Mouse (Mus musculus): ENCODE data around the gene Fndc9. TPM values are rescaled to one million over a fixed set of nuclear protein-coding genes. Genes with fewer than 3 reads are reported as not detected.

Gene Fndc9
- polyA plus RNA-seq, 1 experiment from 2014 or later = not detected

- ATAC-seq = peak; percentile 96
- Histone ChIP-seq H3K4me1 (peaks cover 38% of the 10 kb centered on the region), H3K27me3 (replicated peaks) (no peaks in the 10 kb centered on the region), H3K9me3 (replicated peaks) (no peaks in the 10 kb centered on the region), H3K36me3 (peaks cover 8% of the 10 kb centered on the region), H3K9ac (peak overlapping the region; percentile 5; the same call in 1 of the 2 replicates), H3K4me3 (no peak overlapping the region), H3K27ac (peak overlapping the region; percentile 72), H3K4me2 (peak overlapping the region; percentile 51)
- 33% methylated on average over 7 of the region's 7 CpGs for WGBS (ENCODE audit: insufficient replicate concordance)
These were observed 5.9 kb downstream of the Fndc9 start for GRCm38 (mm10) chr11:46241150-46241673.

- peak; percentile 62 for ATAC-seq
- Histone ChIP-seq H3K27ac (peak overlapping the region; percentile 72), H3K4me1 (peaks cover 41% of the 10 kb centered on the region), H3K9me3 (replicated peaks) (no peaks in the 10 kb centered on the region), H3K36me3 (peaks cover 8% of the 10 kb centered on the region), H3K4me3 (no peak overlapping the region), H3K9ac (peak overlapping the region; percentile 5; the same call in 1 of the 2 replicates), H3K4me2 (peak overlapping the region; percentile 51), H3K27me3 (replicated peaks) (no peaks in the 10 kb centered on the region)
- WGBS (ENCODE audit: insufficient replicate concordance) = 71% methylated on average over 8 of the region's 8 CpGs
These were observed 6.7 kb downstream of the Fndc9 start for GRCm38 (mm10) chr11:46241985-46242384.

DNA sequence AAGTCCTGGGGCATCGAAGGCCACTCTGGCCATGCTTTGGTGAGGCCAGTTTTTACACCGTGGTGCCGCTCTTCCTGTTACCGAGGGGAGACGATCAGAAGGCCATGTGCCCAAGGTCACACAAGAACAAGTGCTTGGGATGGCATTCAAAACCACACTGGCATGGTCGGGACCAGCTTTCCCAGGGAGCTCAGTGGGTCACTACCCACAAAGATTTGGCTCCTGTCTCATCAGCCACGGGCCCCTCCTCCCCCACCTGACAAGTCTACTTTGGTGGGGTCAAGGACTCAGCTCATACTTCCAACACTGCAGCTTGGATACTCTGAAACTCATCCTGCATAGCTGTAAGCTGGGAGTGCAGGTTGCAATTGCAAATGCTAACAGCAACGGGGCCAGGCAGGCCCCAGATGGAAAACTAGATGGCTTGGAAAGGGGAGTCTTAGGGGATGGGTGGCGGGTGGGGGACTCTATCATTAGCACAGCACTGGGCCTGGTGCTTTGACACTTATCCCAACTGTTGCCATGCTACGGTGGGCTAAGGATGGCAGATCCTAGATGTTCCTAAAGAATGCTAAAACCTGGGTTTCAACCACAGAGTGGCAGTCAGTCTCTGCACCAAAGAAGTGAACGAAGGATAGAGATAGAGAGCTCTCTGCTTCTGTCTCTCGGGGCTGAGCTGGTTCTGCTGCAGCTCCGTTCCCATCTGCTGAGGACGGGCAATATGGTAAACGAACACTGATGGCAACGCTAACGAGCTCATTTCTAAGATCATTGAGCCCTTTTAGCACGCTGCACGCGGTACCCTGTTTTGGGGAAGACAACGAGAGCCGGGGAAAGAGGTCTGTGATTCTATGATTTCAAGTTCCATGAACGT is 9.6 kb downstream of the Fndc9 start:
- Histone ChIP-seq H3K4me3 (no peak overlapping the region), H3K4me1 (peaks cover 38% of the 10 kb centered on the region), H3K4me2 (no peak overlapping the region), H3K27ac (no peak overlapping the region), H3K9ac (no peak overlapping the region), H3K27me3 (replicated peaks) (no peaks in the 10 kb centered on the region), H3K9me3 (replicated peaks) (no peaks in the 10 kb centered on the region), H3K36me3 (no peaks in the 10 kb centered on the region)
- WGBS (ENCODE audit: insufficient replicate concordance) = 84% methylated on average over 23 of the region's 23 CpGs
- ATAC-seq = no peak

DNA sequence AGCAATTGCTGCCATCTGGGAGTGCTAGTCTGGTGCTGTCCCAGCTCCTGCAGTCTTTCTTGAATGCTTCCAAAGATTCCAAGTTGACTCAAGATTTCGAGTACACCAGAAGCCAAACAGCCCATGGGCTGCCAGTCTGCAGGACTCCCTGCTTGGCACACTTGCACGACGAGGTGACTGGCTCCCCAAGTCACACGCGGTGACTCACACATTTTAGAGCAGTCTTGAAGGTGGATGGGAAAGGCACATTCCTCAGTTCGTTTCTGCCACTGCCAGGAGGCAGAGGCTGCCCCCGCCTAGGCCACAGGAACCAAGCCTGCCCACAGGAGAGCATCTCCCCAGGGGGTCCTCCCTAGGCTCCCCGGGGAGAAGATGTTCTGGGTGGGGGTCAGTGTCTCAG is 10.6 kb downstream of the Fndc9 start:
- no peak for ATAC-seq
- H3K4me2 ChIP-seq = no peak overlapping the region
- H3K4me3 ChIP-seq = no peak overlapping the region
- H3K36me3 ChIP-seq = no peaks in the 10 kb centered on the region
- no peaks in the 10 kb centered on the region for H3K27me3 ChIP-seq (replicated peaks)
- 61% methylated on average over 8 of the region's 8 CpGs for WGBS (ENCODE audit: insufficient replicate concordance)
- no peaks in the 10 kb centered on the region for H3K9me3 ChIP-seq (replicated peaks)
- H3K27ac ChIP-seq = no peak overlapping the region
- peaks cover 29% of the 10 kb centered on the region for H3K4me1 ChIP-seq
- H3K9ac ChIP-seq = no peak overlapping the region

DNA sequence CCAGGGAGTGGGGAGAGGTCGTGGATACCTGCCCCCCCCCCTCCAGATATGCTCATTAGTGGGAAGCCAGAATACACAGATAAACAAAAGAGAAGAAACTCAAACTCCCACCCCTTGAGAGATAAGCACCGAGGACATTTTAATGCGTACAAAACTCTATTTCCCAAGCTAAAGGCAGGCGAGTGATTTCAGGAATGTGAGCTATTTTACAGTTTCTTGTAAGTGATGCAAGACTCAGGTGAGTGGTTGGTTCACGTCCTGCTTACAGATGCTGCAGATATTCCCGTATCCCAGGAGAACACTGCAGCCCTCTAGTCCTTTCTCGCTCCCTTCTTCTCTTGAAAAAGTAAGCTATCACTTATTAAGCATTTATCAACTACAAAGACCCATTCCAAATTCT is 11.1 kb downstream of the Fndc9 start:
- H3K27me3 ChIP-seq (replicated peaks) = no peaks in the 10 kb centered on the region
- no peaks in the 10 kb centered on the region for H3K36me3 ChIP-seq
- H3K4me1 ChIP-seq = peaks cover 24% of the 10 kb centered on the region
- no peak overlapping the region for H3K27ac ChIP-seq
- H3K9me3 ChIP-seq (replicated peaks) = no peaks in the 10 kb centered on the region
- 50% methylated on average over 7 of the region's 7 CpGs for WGBS (ENCODE audit: insufficient replicate concordance)
- no peak overlapping the region for H3K4me2 ChIP-seq
- H3K4me3 ChIP-seq = no peak overlapping the region
- no peak overlapping the region for H3K9ac ChIP-seq
- ATAC-seq = no peak

DNA sequence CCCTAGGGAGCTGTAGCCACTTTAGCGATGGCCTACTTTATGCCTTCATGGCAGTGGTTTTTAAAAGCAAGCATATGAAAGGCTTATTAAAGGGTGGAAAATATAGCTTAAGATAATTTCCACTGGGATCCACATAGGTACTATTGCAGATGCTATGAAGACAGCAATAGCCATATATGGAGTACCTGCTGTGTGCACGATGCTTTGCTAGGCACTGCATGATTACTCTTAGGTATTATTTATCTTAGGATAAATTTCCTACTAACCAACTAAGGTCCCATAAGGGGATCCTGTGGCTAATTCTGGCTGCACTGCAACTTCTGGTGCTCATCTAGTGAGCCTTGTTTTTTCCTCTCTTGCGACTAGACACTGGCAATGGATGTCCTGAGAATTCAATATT is 13.0 kb downstream of the Fndc9 start:
- WGBS (ENCODE audit: insufficient replicate concordance) = 83% methylated on average over 3 of the region's 3 CpGs
- H3K9ac ChIP-seq = no peak overlapping the region
- H3K36me3 ChIP-seq = peaks cover 6% of the 10 kb centered on the region; the same call in 1 of the 2 replicates
- no peak overlapping the region for H3K4me2 ChIP-seq
- no peak overlapping the region for H3K4me3 ChIP-seq
- no peak overlapping the region for H3K27ac ChIP-seq
- no peak for ATAC-seq
- H3K9me3 ChIP-seq (replicated peaks) = no peaks in the 10 kb centered on the region
- H3K27me3 ChIP-seq (replicated peaks) = no peaks in the 10 kb centered on the region
- H3K4me1 ChIP-seq = peaks cover 9% of the 10 kb centered on the region

DNA sequence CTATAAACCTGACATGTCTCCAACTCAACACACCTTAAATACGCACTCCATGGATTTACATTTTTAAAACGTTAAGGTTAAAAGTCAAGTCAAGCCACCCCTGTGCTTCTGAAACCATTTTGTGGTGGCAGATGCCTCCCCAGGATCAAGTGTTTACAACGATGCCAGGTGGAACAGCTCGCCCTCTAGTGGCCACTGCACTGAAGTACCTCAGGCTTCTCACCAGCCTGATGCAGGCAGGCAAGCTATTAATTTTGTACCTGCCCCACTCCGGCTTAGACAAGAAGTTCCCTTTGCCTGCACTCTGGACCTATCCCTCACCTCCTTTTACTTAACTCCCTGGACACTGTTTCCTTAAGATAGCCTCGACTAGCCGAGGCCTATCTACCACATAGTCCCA is 16.7 kb downstream of the Fndc9 start:
- ATAC-seq = peak; percentile 44; the same call in 1 of the 2 replicates

GRCm38 (mm10) chr11:46255291-46255690 is 20.0 kb downstream of the Fndc9 start:
- Histone ChIP-seq H3K36me3 (peaks cover 22% of the 10 kb centered on the region), H3K9ac (no peak overlapping the region), H3K4me3 (no peak overlapping the region), H3K4me1 (no peaks in the 10 kb centered on the region), H3K27ac (no peak overlapping the region), H3K27me3 (replicated peaks) (no peaks in the 10 kb centered on the region), H3K9me3 (replicated peaks) (no peaks in the 10 kb centered on the region), H3K4me2 (no peak overlapping the region)
- ATAC-seq = no peak
- 63% methylated on average over 2 of the region's 2 CpGs for WGBS (ENCODE audit: insufficient replicate concordance)

More for the DNA sequence above, 16.7 kb downstream of the Fndc9 start:
- no peaks in the 10 kb centered on the region for H3K4me1 ChIP-seq
- no peak overlapping the region for H3K27ac ChIP-seq
- no peak overlapping the region for H3K4me2 ChIP-seq
- peaks cover 17% of the 10 kb centered on the region for H3K36me3 ChIP-seq
- no peak overlapping the region for H3K9ac ChIP-seq
- whole genome bisulfite sequencing (ENCODE audit: insufficient replicate concordance) = 28% methylated on average over 7 of the region's 7 CpGs
- H3K9me3 ChIP-seq (replicated peaks) = no peaks in the 10 kb centered on the region
- no peaks in the 10 kb centered on the region for H3K27me3 ChIP-seq (replicated peaks)
- no peak overlapping the region for H3K4me3 ChIP-seq

DNA sequence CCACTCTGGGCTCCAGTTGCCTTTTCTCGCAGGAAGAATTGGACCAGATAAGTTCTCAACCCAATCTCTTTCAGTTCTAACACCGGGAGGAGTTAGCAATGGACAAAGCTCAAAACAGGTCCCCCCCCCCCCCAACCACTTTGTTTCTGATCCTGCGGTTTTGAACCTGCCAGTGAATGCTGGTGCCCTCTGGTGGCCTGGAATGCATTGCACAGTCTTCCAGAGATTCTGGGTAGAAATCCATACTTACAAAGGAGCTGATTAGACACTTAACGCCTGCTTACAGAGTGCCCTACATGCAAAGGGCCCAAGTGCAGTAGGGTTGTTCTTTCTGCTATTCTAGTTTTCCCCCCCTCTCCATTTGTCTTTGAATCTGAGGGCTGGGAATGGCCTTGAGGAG is 22.9 kb downstream of the Fndc9 start:
- peaks cover 17% of the 10 kb centered on the region for H3K36me3 ChIP-seq
- 52% methylated on average over 4 of the region's 4 CpGs for WGBS (ENCODE audit: insufficient replicate concordance)
- no peaks in the 10 kb centered on the region for H3K4me1 ChIP-seq
- no peak overlapping the region for H3K4me3 ChIP-seq
- no peaks in the 10 kb centered on the region for H3K27me3 ChIP-seq (replicated peaks)
- H3K9ac ChIP-seq = no peak overlapping the region
- H3K4me2 ChIP-seq = no peak overlapping the region
- H3K9me3 ChIP-seq (replicated peaks) = no peaks in the 10 kb centered on the region
- no peak overlapping the region for H3K27ac ChIP-seq
- ATAC-seq = no peak

- 80% methylated on average over 8 of the region's 8 CpGs for WGBS (ENCODE audit: insufficient replicate concordance)
- peaks cover 12% of the 10 kb centered on the region for H3K36me3 ChIP-seq
- no peak for ATAC-seq
These were observed 23.4 kb downstream of the Fndc9 start for GRCm38 (mm10) chr11:46258749-46259148.

DNA sequence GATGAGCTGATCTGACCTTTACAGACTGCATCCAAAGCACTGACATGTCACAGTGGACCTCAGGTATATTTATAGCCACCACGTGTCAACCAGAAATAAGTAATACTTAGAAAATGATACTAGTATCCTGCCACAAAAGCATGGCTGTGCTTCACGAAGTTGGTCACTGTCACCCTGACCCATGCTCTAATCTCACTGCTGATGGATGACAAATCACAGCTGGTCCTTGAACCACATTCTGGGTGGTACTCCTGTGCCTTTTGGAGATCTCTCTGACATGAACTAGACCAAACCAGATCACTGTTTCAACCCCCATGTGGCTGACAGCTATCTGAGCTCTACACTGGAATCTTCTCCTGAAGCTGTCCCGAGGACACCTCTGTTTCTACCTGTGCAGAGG is 27.5 kb downstream of the Fndc9 start:
- H3K4me1 ChIP-seq = no peaks in the 10 kb centered on the region
- WGBS (ENCODE audit: insufficient replicate concordance) = 64% methylated on average over 3 of the region's 3 CpGs
- no peak overlapping the region for H3K9ac ChIP-seq
- H3K27me3 ChIP-seq (replicated peaks) = no peaks in the 10 kb centered on the region
- no peak overlapping the region for H3K4me2 ChIP-seq
- no peak overlapping the region for H3K27ac ChIP-seq
- H3K4me3 ChIP-seq = no peak overlapping the region
- H3K36me3 ChIP-seq = no peaks in the 10 kb centered on the region
- no peak for ATAC-seq
- no peaks in the 10 kb centered on the region for H3K9me3 ChIP-seq (replicated peaks)

More at GRCm38 (mm10) chr11:46258749-46259148, 23.4 kb downstream of the Fndc9 start:
- Histone ChIP-seq H3K27ac (no peak overlapping the region), H3K4me1 (no peaks in the 10 kb centered on the region), H3K4me3 (no peak overlapping the region), H3K9me3 (replicated peaks) (no peaks in the 10 kb centered on the region), H3K27me3 (replicated peaks) (no peaks in the 10 kb centered on the region), H3K4me2 (no peak overlapping the region), H3K9ac (no peak overlapping the region)

DNA sequence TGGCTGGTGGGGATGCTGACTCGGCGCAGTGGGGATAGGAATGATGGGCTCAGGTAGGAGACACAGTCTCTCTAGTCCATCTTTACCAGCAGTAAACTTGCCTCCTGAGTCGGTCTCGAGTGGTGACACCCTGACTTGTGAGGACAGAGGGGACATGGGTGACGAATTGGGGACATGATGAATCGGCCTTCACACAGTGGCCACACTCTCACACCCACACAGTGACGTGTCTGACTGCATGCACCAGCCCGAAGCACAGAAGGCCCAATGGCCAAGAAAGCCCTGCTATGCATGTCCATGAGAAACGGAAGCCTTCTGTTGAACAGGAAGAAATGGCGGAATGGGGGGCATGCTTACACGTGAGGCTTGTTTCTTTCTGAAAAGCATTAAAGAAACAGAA is 28.0 kb downstream of the Fndc9 start:
- 72% methylated on average over 11 of the region's 11 CpGs for WGBS (ENCODE audit: insufficient replicate concordance)
- ATAC-seq = no peak
- no peak overlapping the region for H3K4me3 ChIP-seq
- H3K9me3 ChIP-seq (replicated peaks) = no peaks in the 10 kb centered on the region
- no peaks in the 10 kb centered on the region for H3K27me3 ChIP-seq (replicated peaks)
- no peak overlapping the region for H3K27ac ChIP-seq
- no peaks in the 10 kb centered on the region for H3K4me1 ChIP-seq
- no peak overlapping the region for H3K4me2 ChIP-seq
- no peak overlapping the region for H3K9ac ChIP-seq
- H3K36me3 ChIP-seq = 0 out of 2 replicates have a peak, but pooled peaks cover 1% of the 10 kb centered on the region

Data from liver, embryonic 12.5 days (tissue).